Mouse (Mus musculus): ENCODE results near the gene Dclk2.

- no peak for TF ChIP-seq CTCF (IDR thresholded peaks at IDR 0.05; ENCODE audit: low read depth)
- no peak for TF ChIP-seq EP300 (IDR thresholded peaks at IDR 0.05; ENCODE audit: low read depth)
Measured at GRCm38 (mm10) chr3:86787423-86788123, 133.1 kb downstream of the Dclk2 start.
